Mouse (Mus musculus) cortical plate, adult 2 months (tissue): Measurements from ENCODE around the gene Nup214.

Experiments used
- CTCF ChIP-seq: fragments of 200-500 bp; IDR thresholded peaks from 2 replicates; pipeline ENCODE4 v1.5.1; 2011; ENCODE audit warnings: mild to moderate bottlenecking, control low read depth, low read length; ENCODE audit not compliant: insufficient read depth; ENCODE audit errors: extremely low read depth
- POLR2A ChIP-seq: fragments of 200-500 bp; IDR thresholded peaks from 2 replicates; pipeline ENCODE4 v1.6.1; 2011; ENCODE audit warnings: mild to moderate bottlenecking, low read length, control low read depth; ENCODE audit not compliant: insufficient read depth; ENCODE audit errors: extremely low read depth

DNA sequence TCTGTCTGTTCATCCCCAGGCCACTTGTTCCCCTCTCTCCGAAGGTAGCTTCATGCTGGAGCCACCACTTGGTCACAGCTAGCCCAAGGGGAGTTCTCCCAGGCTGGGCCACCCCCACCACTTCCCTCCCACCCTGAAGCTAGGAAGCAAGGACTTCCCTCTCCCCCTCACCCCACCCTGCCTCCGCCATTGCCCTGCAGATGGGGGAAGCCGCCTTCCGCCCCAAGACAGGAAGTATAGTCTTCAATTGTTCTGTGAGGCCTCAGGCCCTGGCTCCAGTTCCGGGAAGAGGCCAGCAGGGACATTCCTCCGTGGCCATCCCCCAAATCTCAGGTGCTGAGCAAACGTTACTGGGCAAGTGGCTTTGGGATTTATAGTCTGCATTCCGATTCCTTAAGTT, 104.3 kb downstream of the Nup214 start:
- TF ChIP-seq CTCF: no peak
- TF ChIP-seq POLR2A: no peak
